Mouse (Mus musculus) megakaryocyte, embryonic 14.5 days (primary cell): ENCODE data around the gene Amer2.

Experiments used
- FLI1 ChIP-seq: IDR thresholded peaks from 2 replicates; pipeline ENCODE4 v1.6.1; 2012; ENCODE audit warnings: low read length, inconsistent platforms, mixed read lengths
- GATA1 ChIP-seq: IDR thresholded peaks from 3 replicates; pipeline ENCODE4 v1.6.1; 2012; ENCODE audit warnings: mixed read lengths, low read length, inconsistent platforms, borderline replicate concordance

- no peak for TF ChIP-seq GATA1
- no peak for TF ChIP-seq FLI1
Measured at GRCm38 (mm10) chr14:60377546-60377945, 4.5 kb downstream of the Amer2 start.
